Mouse (Mus musculus) intestine, postnatal 0 days (tissue): ENCODE measurements at regions not wholly inside any gene's neighbourhood (a gene's known extent, or its start where the extent isn't known, plus 50 kb on each side); places are given as distances from the start of the nearest gene placed in this dataset.

ENCODE experiments used
- ATAC-seq: fragments of 200-750 bp; cut with Nextera tagmentation; 2 replicates; pipeline ENCODE4 v1.8.0; 2017; ENCODE audit warnings: mild to moderate bottlenecking, moderate TSS enrichment, moderate library complexity
- H3K27ac ChIP-seq: fragments of 300-500 bp; sonication (generic); 2 replicates; pipeline ENCODE4 v1.5.1; 2014; ENCODE audit warnings: mild to moderate bottlenecking, low read depth, low read length, moderate library complexity
- H3K27me3 ChIP-seq: fragments of 300-500 bp; sonication (generic); replicated peaks from 2 replicates; pipeline ENCODE4 v1.6.1; 2014; ENCODE audit warnings: low read length, mixed read lengths; ENCODE audit not compliant: control insufficient read depth, insufficient read depth
- H3K36me3 ChIP-seq: fragments of 300-500 bp; sonication (generic); 2 replicates; pipeline ENCODE4 v1.6.1; 2014; ENCODE audit warnings: mild to moderate bottlenecking, moderate library complexity; ENCODE audit not compliant: control insufficient read depth, insufficient read depth
- H3K4me1 ChIP-seq: fragments of 300-500 bp; sonication (generic); replicated peaks from 2 replicates; pipeline ENCODE4 v1.6.1; 2014; ENCODE audit warnings: antibody characterized with exemption, low read length, mixed read lengths; ENCODE audit not compliant: control insufficient read depth, insufficient read depth
- H3K4me2 ChIP-seq: fragments of 300-500 bp; sonication (generic); replicated peaks from 2 replicates; pipeline ENCODE4 v1.6.1; 2014; ENCODE audit warnings: low read depth, mild to moderate bottlenecking, moderate library complexity
- H3K4me3 ChIP-seq: fragments of 300-500 bp; sonication (generic); 2 replicates; pipeline ENCODE4 v1.5.1; 2014; ENCODE audit warnings: low read depth, low read length
- H3K9ac ChIP-seq: fragments of 300-500 bp; sonication (generic); 2 replicates; pipeline ENCODE4 v1.6.1; 2014; ENCODE audit warnings: mild to moderate bottlenecking, low read depth, low read length
- H3K9me3 ChIP-seq: fragments of 300-500 bp; sonication (generic); 2 replicates; pipeline ENCODE4 v1.6.1; 2016; ENCODE audit warnings: mixed run types; ENCODE audit not compliant: control insufficient read depth
- CTCF ChIP-seq: sonication (generic); IDR thresholded peaks from 2 replicates; pipeline ENCODE4 v1.5.1; 2016; ENCODE audit warnings: low read depth, mild to moderate bottlenecking, control low read depth, antibody characterized with exemption, moderate library complexity
- WGBS: fragments of 180-500 bp; shearing (Covaris S2); extraction: QIAGEN DNeasy Blood & Tissue Kit; methylation state at CpG from one replicate; pipeline ENCODE4 v1.1.7; 2014; 5-methylcytosine and 5-hydroxymethylcytosine counted together

DNA sequence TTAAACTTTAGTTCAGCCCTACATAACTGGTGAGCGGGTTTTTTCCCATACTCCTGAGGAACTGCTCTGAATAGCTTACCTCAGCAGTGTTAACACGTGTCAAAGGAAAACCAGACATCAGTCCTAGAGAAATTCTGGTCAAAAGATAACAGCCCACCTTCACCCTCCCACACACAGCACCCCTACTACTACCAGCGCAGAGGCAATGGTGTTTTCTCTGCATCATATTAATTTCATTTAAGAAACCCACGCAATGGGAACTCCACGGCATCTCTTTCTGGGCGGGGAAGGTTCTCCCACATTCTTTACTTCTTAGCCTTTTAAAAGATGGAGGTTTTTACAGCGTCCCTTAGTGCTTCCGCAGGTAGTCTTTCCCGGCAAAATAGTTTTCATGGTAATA, 172.7 kb upstream of the Arid2 start:
- Histone ChIP-seq H3K27ac (no peak overlapping the region), H3K4me3 (no peak overlapping the region), H3K9me3 (0 out of 2 replicates have a peak, but pooled peaks cover under 1% of the 10 kb centered on the region), H3K4me1 (no peaks in the 10 kb centered on the region), H3K27me3 (no peaks in the 10 kb centered on the region), H3K9ac (no peak overlapping the region), H3K4me2 (no peak overlapping the region), H3K36me3 (no peaks in the 10 kb centered on the region)
- no peak for ATAC-seq
- no peak for TF ChIP-seq CTCF
- 58% methylated on average over 9 of the region's 9 CpGs for WGBS

DNA sequence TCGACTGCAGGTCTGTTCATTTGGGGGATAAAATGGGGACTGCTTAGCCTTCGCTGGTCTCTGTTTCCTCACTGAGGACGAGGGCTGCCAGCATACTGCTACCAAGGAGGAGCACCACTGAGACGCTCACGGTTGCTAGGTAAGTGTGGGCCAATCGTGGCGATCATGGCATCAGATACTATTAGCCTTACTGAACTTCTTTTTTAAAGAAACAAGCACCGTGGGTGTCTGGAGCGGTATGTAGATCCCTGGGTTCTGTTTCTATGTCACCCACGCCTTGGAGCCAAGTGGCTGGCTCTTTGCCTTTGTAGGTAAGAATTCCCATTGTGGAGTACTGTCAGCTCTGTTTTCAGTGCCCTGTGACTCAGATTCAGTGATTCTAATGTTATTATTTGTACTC, 172.1 kb upstream of the Arid2 start:
- H3K4me3 ChIP-seq: no peak overlapping the region
- no peak for TF ChIP-seq CTCF
- no peaks in the 10 kb centered on the region for H3K4me1 ChIP-seq
- H3K9me3 ChIP-seq: no peaks in the 10 kb centered on the region
- no peak overlapping the region for H3K9ac ChIP-seq
- H3K27me3 ChIP-seq: no peaks in the 10 kb centered on the region
- H3K27ac ChIP-seq: no peak overlapping the region
- no peak overlapping the region for H3K4me2 ChIP-seq
- H3K36me3 ChIP-seq: no peaks in the 10 kb centered on the region
- 33% methylated on average over 10 of the region's 10 CpGs for WGBS
- no peak for ATAC-seq

DNA sequence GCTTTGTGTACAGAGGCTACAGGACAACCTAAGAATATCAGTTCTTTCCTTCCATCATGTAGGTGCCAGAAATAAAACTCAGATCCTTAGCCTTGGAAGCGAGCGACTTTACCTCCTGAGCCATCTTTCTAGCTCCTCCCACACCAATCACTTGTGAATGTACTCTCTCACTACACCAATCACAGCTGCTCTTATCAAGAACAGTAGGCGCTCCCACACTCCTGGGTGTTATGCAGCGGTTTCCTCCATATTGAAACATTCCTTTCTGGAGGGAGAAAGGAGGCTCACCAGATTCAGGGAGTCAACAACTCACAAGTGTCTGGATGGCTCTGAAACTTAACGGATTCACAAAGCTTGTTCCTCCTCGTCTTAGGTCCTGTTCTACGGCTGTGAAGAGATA, 168.1 kb upstream of the Arid2 start:
- ATAC-seq: no peak
- Histone ChIP-seq H3K9me3 (no peaks in the 10 kb centered on the region), H3K27me3 (no peaks in the 10 kb centered on the region), H3K4me3 (no peak overlapping the region), H3K4me1 (no peaks in the 10 kb centered on the region), H3K36me3 (no peaks in the 10 kb centered on the region), H3K9ac (no peak overlapping the region), H3K27ac (no peak overlapping the region), H3K4me2 (no peak overlapping the region)
- no peak for TF ChIP-seq CTCF
- 91% methylated on average over 7 of the region's 7 CpGs for WGBS

DNA sequence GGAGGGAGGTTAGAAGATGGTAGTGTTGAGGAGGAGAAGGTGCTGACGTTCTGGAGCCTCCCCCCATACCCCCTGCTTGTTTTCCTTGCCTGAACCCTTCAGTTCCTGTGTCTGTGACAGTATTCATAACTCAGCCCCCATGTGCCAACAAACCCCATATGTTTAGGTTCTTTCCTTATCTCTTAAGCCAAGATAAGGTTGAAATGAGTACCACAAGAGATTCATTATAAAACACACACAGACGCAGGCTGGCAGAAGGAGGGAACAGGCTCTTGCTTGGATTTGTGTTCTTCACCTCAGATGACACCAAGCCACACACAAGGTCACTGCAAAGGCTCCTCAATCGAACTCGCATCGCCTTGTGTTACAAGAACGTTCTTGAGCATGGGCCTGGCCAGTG, 162.9 kb upstream of the Arid2 start:
- TF ChIP-seq CTCF: no peak
- Histone ChIP-seq H3K27me3 (no peaks in the 10 kb centered on the region), H3K9me3 (no peaks in the 10 kb centered on the region), H3K4me3 (no peak overlapping the region), H3K27ac (no peak overlapping the region), H3K9ac (no peak overlapping the region), H3K36me3 (no peaks in the 10 kb centered on the region), H3K4me2 (no peak overlapping the region), H3K4me1 (no peaks in the 10 kb centered on the region)
- no peak for ATAC-seq
- 63% methylated on average over 6 of the region's 6 CpGs for WGBS

DNA sequence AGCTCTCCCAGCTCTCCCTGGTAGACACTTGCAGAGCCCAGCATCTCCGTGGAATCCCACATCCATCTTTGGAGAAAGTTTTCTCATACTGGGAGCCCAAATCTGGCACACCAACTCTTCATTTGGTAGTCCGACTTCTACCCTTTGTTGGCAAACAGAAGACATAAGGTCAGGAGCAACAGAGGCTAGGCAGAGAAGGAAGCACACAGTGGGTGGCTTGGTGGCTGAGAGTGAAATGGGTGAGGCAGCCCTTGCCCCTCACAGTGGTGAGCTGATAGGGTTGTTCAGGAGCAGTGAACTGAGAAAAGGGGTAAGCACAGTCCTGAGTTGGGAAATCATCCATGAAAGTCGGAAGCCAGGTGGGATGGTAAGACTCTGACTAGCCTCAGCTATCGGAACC, 157.6 kb upstream of the Arid2 start:
- no peak for ATAC-seq
- no peak for TF ChIP-seq CTCF
- Histone ChIP-seq H3K4me2 (no peak overlapping the region), H3K9me3 (no peaks in the 10 kb centered on the region), H3K27me3 (no peaks in the 10 kb centered on the region), H3K27ac (no peak overlapping the region), H3K36me3 (no peaks in the 10 kb centered on the region), H3K4me1 (no peaks in the 10 kb centered on the region), H3K4me3 (no peak overlapping the region), H3K9ac (no peak overlapping the region)
- WGBS: 89% methylated on average over 4 of the region's 4 CpGs

DNA sequence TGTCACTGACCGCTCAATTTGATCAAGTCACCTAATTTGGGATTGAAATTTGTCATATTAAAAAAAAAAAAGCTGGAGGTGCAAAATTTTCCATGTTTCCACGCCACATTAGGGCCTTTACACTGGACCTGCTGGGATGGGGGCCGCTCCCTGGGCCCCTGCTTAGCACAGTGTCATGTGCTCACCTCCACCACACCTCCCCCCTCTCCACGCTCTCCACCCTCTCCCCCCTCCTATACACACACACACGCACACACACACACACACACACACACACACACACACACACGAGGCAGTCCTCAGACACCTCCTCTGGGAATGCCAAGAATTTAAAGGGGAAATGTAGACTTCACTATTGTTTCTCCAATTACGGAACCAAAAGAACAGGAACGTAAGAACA, 156.8 kb upstream of the Arid2 start:
- H3K9ac ChIP-seq: no peak overlapping the region
- H3K36me3 ChIP-seq: no peaks in the 10 kb centered on the region
- no peak overlapping the region for H3K4me3 ChIP-seq
- 77% methylated on average over 7 of the region's 8 CpGs for WGBS
- H3K27ac ChIP-seq: no peak overlapping the region
- no peaks in the 10 kb centered on the region for H3K27me3 ChIP-seq
- no peak for TF ChIP-seq CTCF
- H3K4me1 ChIP-seq: no peaks in the 10 kb centered on the region
- no peak overlapping the region for H3K4me2 ChIP-seq
- H3K9me3 ChIP-seq: no peaks in the 10 kb centered on the region
- ATAC-seq: no peak

DNA sequence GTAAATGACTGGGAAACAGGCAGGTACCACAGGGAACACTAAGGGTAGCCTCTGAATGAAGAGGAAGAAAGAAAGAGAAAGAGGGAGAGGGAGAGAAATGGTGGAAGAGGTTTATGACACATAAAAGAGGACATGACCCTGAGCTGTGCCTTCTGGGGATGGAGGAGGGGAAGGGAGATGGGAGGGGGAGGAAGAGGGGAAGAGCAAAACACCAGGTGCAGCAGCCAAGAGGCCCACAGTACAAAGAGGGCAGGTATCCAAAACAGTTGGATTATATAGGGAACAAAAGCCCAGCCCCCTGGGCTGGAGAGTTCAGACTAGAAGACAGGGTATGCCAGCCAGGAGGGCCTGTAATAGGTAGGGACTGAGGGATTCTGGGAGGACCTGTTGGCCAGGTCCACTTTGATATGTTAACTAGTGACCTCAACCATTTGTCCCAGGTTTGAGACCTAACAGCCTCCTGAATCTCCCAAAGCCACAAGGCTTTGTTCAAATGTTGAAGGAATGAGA, 155.7 kb upstream of the Arid2 start:
- H3K9me3 ChIP-seq: no peaks in the 10 kb centered on the region
- H3K4me2 ChIP-seq: no peak overlapping the region
- no peaks in the 10 kb centered on the region for H3K36me3 ChIP-seq
- ATAC-seq: no peak
- H3K4me3 ChIP-seq: no peak overlapping the region
- TF ChIP-seq CTCF: no peak
- H3K27me3 ChIP-seq: no peaks in the 10 kb centered on the region
- H3K9ac ChIP-seq: no peak overlapping the region
- no peak overlapping the region for H3K27ac ChIP-seq
- H3K4me1 ChIP-seq: no peaks in the 10 kb centered on the region
